Mouse (Mus musculus) spleen, adult 12 weeks (tissue): ENCODE measurements around the gene Tuft1.
"Not testable (repeated sequence)": the region's sequence is repeated elsewhere in the genome, so short reads cannot be mapped to it uniquely, and the experiment has no call there.

Experiments
- DNase-seq: peaks from one replicate; pipeline ENCODE4 v3.0.0; 2022; ENCODE audit warnings: low spot score

Gene Tuft1

GRCm38 (mm10) chr3:94658740-94659095, at the start of gene Tuft1:
Gene Tuft1, minus strand, starts transcription at chr3:94658872.
- DNase-seq: peak; percentile 91

- DNase-seq: not testable (repeated sequence)
Measured at GRCm38 (mm10) chr3:94703364-94703763, 44.7 kb upstream of the Tuft1 start.

GRCm38 (mm10) chr3:94702856-94703255, 44.2 kb upstream of the Tuft1 start:
- no peak for DNase-seq

GRCm38 (mm10) chr3:94702163-94702810, 43.6 kb upstream of the Tuft1 start:
- DNase-seq: peak; percentile 66

GRCm38 (mm10) chr3:94696257-94696656, 37.6 kb upstream of the Tuft1 start:
- not testable (repeated sequence) for DNase-seq

- not testable (repeated sequence) for DNase-seq
Measured at GRCm38 (mm10) chr3:94695591-94695990, 36.9 kb upstream of the Tuft1 start.

- DNase-seq: not testable (repeated sequence)
Measured at GRCm38 (mm10) chr3:94693874-94694273, 35.2 kb upstream of the Tuft1 start.

GRCm38 (mm10) chr3:94693329-94693825, 34.7 kb upstream of the Tuft1 start, which contains the start of gene Selenbp2:
Gene Selenbp2, plus strand, starts transcription at chr3:94693556.
- no peak for DNase-seq

GRCm38 (mm10) chr3:94691694-94692093, 33.0 kb upstream of the Tuft1 start:
- DNase-seq: not testable (repeated sequence)

- no peak for DNase-seq
Measured at GRCm38 (mm10) chr3:94690616-94691247, 32.1 kb upstream of the Tuft1 start.

GRCm38 (mm10) chr3:94690162-94690561, 31.5 kb upstream of the Tuft1 start:
- DNase-seq: not testable (repeated sequence)

- not testable (repeated sequence) for DNase-seq
Measured at GRCm38 (mm10) chr3:94689195-94689594, 30.5 kb upstream of the Tuft1 start.

GRCm38 (mm10) chr3:94688698-94689097, 30.0 kb upstream of the Tuft1 start:
- not testable (repeated sequence) for DNase-seq

GRCm38 (mm10) chr3:94685989-94686772, 27.5 kb upstream of the Tuft1 start:
- DNase-seq: not testable (repeated sequence)

- no peak for DNase-seq
Measured at GRCm38 (mm10) chr3:94683646-94684045, 25.0 kb upstream of the Tuft1 start.

- DNase-seq: no peak
Measured at GRCm38 (mm10) chr3:94680783-94681182, 22.1 kb upstream of the Tuft1 start.

- not testable (repeated sequence) for DNase-seq
Measured at GRCm38 (mm10) chr3:94680032-94680431, 21.4 kb upstream of the Tuft1 start.

GRCm38 (mm10) chr3:94679351-94679841, 20.7 kb upstream of the Tuft1 start:
- DNase-seq: no peak

- DNase-seq: not testable (repeated sequence)
Measured at GRCm38 (mm10) chr3:94675101-94675500, 16.4 kb upstream of the Tuft1 start.

GRCm38 (mm10) chr3:94665896-94666295, 7.2 kb upstream of the Tuft1 start:
- DNase-seq: peak; percentile 11

GRCm38 (mm10) chr3:94665060-94665802, 6.6 kb upstream of the Tuft1 start:
- not testable (repeated sequence) for DNase-seq

GRCm38 (mm10) chr3:94660841-94661240, 2.2 kb upstream of the Tuft1 start:
- DNase-seq: not testable (repeated sequence)
